Mouse (Mus musculus): ENCODE data around the gene Asic4. TPM values are rescaled to one million over a fixed set of nuclear protein-coding genes. Genes with fewer than 3 reads are reported as not detected.

Asic4 gene
- polyA plus RNA-seq (2015; fragmentation: Nextera tagmentation; extraction: Ambion mirVana) = 1.00 and 1.5 TPM in 2 replicates

GRCm38 (mm10) chr1:75450314-75451005 is at the start of gene Asic4:
TSS of gene Asic4 (plus strand) at chr1:75450436.
- H3K27me3 ChIP-seq (ENCODE audit: insufficient read depth, low read length) = peaks cover 50% of the 10 kb centered on the region
- peak within 1 kb of the TSS; percentile 31 for H3K4me3 ChIP-seq (ENCODE audit: low read length)
- no peaks in the 10 kb centered on the region for H3K36me3 ChIP-seq (ENCODE audit: insufficient read depth, low read length)
- no peak within 1 kb of the TSS for H3K27ac ChIP-seq (ENCODE audit: low read length)
- peak within 1 kb of the TSS; percentile 37 for H3K9ac ChIP-seq (replicated peaks; ENCODE audit: low read length)
- peak within 1 kb of the TSS; percentile 56 for H3K4me2 ChIP-seq (replicated peaks; ENCODE audit: low read depth, low read length)
- H3K4me1 ChIP-seq (ENCODE audit: insufficient read depth, low read length) = peaks cover 79% of the 10 kb centered on the region
- WGBS = 4% methylated on average over 35 of the region's 35 CpGs
- H3K9me3 ChIP-seq (ENCODE audit: low read length) = no peaks in the 10 kb centered on the region
- no peak for ATAC-seq (ENCODE audit: low FRiP score, low TSS enrichment)

- 32% methylated on average over 6 of the region's 6 CpGs for WGBS
- Histone ChIP-seq H3K27me3 (ENCODE audit: insufficient read depth, low read length) (no peaks in the 10 kb centered on the region), H3K4me2 (replicated peaks; ENCODE audit: low read depth, low read length) (peak overlapping the region; percentile 57), H3K4me1 (ENCODE audit: insufficient read depth, low read length) (peaks cover 32% of the 10 kb centered on the region), H3K9ac (replicated peaks; ENCODE audit: low read length) (peak overlapping the region; percentile 63), H3K27ac (ENCODE audit: low read length) (peak overlapping the region; percentile 93), H3K9me3 (ENCODE audit: low read length) (no peaks in the 10 kb centered on the region), H3K36me3 (ENCODE audit: insufficient read depth, low read length) (peaks cover 50% of the 10 kb centered on the region), H3K4me3 (ENCODE audit: low read length) (peak overlapping the region; percentile 40)
- ATAC-seq (ENCODE audit: low FRiP score, low TSS enrichment) = peak; percentile 11; the same call in 1 of the 2 replicates
Measured at GRCm38 (mm10) chr1:75400493-75401115, 49.6 kb upstream of the Asic4 start.

DNA sequence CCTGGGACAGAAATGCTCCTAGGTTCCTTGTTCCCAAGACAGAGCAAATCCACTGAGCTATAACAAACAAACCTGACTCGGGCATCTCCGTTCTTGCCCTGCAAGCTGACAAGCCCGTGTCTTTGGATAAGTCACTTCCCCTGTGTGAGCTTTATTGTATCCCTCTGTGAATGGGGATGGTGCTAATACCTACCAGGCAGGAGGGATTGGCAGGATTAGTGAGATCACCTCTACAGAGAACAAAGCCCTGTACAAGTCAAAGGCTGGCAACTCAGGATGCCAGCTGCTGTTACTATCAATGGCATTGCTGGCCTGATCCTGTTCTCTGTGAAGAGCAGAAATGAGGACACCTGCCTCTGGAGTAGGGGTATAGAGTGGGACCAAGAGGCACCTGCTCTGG is 44.7 kb upstream of the Asic4 start:
- peaks cover 63% of the 10 kb centered on the region for H3K36me3 ChIP-seq (ENCODE audit: insufficient read depth, low read length)
- no peak overlapping the region for H3K4me3 ChIP-seq (ENCODE audit: low read length)
- no peak overlapping the region for H3K9ac ChIP-seq (replicated peaks; ENCODE audit: low read length)
- no peaks in the 10 kb centered on the region for H3K9me3 ChIP-seq (ENCODE audit: low read length)
- H3K4me2 ChIP-seq (replicated peaks; ENCODE audit: low read depth, low read length) = no peak overlapping the region
- WGBS = 88% methylated on average over 3 of the region's 3 CpGs
- H3K27ac ChIP-seq (ENCODE audit: low read length) = no peak overlapping the region
- H3K27me3 ChIP-seq (ENCODE audit: insufficient read depth, low read length) = no peaks in the 10 kb centered on the region
- H3K4me1 ChIP-seq (ENCODE audit: insufficient read depth, low read length) = peaks cover 8% of the 10 kb centered on the region
- no peak for ATAC-seq (ENCODE audit: low FRiP score, low TSS enrichment)

DNA sequence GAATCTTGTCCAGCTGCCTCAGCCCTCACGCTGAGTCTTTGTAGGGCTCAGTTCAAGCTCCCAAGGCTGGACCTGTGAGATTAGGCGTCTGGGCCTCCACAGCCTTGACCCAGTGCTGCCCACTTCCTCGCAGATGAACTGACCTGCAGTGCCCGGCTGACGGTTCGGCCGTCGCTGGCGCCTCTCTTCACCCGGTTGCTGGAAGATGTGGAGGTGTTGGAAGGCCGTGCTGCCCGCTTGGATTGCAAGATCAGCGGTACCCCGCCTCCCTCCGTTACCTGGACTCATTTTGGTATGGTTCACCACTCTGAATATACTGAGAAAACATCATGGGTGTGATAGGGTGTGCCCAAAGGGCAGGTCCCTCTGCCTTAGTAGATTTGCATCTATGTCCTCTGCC is 44.1 kb upstream of the Asic4 start:
- peaks cover 62% of the 10 kb centered on the region for H3K36me3 ChIP-seq (ENCODE audit: insufficient read depth, low read length)
- WGBS = 91% methylated on average over 15 of the region's 15 CpGs
- H3K4me3 ChIP-seq (ENCODE audit: low read length) = no peak overlapping the region
- H3K4me2 ChIP-seq (replicated peaks; ENCODE audit: low read depth, low read length) = no peak overlapping the region
- 0 out of 2 replicates have a peak, but pooled peaks cover 2% of the 10 kb centered on the region for H3K4me1 ChIP-seq (ENCODE audit: insufficient read depth, low read length)
- H3K27me3 ChIP-seq (ENCODE audit: insufficient read depth, low read length) = no peaks in the 10 kb centered on the region
- no peak for ATAC-seq (ENCODE audit: low FRiP score, low TSS enrichment)
- no peak overlapping the region for H3K9ac ChIP-seq (replicated peaks; ENCODE audit: low read length)
- no peaks in the 10 kb centered on the region for H3K9me3 ChIP-seq (ENCODE audit: low read length)
- no peak overlapping the region for H3K27ac ChIP-seq (ENCODE audit: low read length)

- Histone ChIP-seq H3K9me3 (ENCODE audit: low read length) (no peaks in the 10 kb centered on the region), H3K36me3 (ENCODE audit: insufficient read depth, low read length) (peaks cover 59% of the 10 kb centered on the region), H3K27me3 (ENCODE audit: insufficient read depth, low read length) (no peaks in the 10 kb centered on the region), H3K9ac (replicated peaks; ENCODE audit: low read length) (no peak overlapping the region), H3K4me2 (replicated peaks; ENCODE audit: low read depth, low read length) (no peak overlapping the region), H3K4me3 (ENCODE audit: low read length) (no peak overlapping the region), H3K27ac (ENCODE audit: low read length) (no peak overlapping the region), H3K4me1 (ENCODE audit: insufficient read depth, low read length) (no peaks in the 10 kb centered on the region)
- no peak for ATAC-seq (ENCODE audit: low FRiP score, low TSS enrichment)
- 93% methylated on average over 9 of the region's 9 CpGs for WGBS
Measured at GRCm38 (mm10) chr1:75407056-75407455, 43.2 kb upstream of the Asic4 start.

- WGBS = 77% methylated on average over 4 of the region's 4 CpGs
- no peak overlapping the region for H3K27ac ChIP-seq (ENCODE audit: low read length)
- H3K36me3 ChIP-seq (ENCODE audit: insufficient read depth, low read length) = peaks cover 48% of the 10 kb centered on the region
- no peaks in the 10 kb centered on the region for H3K4me1 ChIP-seq (ENCODE audit: insufficient read depth, low read length)
- no peaks in the 10 kb centered on the region for H3K27me3 ChIP-seq (ENCODE audit: insufficient read depth, low read length)
- no peak overlapping the region for H3K9ac ChIP-seq (replicated peaks; ENCODE audit: low read length)
- H3K9me3 ChIP-seq (ENCODE audit: low read length) = no peaks in the 10 kb centered on the region
- H3K4me2 ChIP-seq (replicated peaks; ENCODE audit: low read depth, low read length) = no peak overlapping the region
- no peak for ATAC-seq (ENCODE audit: low FRiP score, low TSS enrichment)
- no peak overlapping the region for H3K4me3 ChIP-seq (ENCODE audit: low read length)
Measured at GRCm38 (mm10) chr1:75408210-75408609, 42.0 kb upstream of the Asic4 start.

DNA sequence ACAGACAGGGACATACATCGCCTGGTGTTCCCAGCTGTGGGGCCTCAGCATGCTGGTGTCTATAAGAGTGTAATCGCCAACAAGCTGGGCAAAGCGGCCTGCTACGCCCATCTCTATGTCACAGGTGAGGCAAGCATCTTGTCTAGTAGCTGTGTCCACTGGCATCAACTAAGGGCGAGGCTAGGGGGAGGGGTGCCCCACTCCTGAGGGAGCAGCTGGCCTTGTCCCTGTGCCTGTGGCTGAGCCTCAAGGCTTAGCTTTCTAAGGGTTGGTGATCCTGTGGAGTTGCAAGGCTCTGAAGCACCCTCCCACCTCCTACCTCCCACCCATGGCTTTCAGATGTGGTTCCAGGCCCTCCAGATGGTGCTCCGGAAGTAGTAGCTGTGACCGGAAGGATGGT is 40.3 kb upstream of the Asic4 start:
- Histone ChIP-seq H3K9ac (replicated peaks; ENCODE audit: low read length) (no peak overlapping the region), H3K36me3 (ENCODE audit: insufficient read depth, low read length) (peaks cover 37% of the 10 kb centered on the region), H3K4me3 (ENCODE audit: low read length) (no peak overlapping the region), H3K4me1 (ENCODE audit: insufficient read depth, low read length) (no peaks in the 10 kb centered on the region), H3K27ac (ENCODE audit: low read length) (no peak overlapping the region), H3K9me3 (ENCODE audit: low read length) (no peaks in the 10 kb centered on the region), H3K4me2 (replicated peaks; ENCODE audit: low read depth, low read length) (no peak overlapping the region), H3K27me3 (ENCODE audit: insufficient read depth, low read length) (no peaks in the 10 kb centered on the region)
- WGBS = 84% methylated on average over 7 of the region's 7 CpGs
- no peak for ATAC-seq (ENCODE audit: low FRiP score, low TSS enrichment)

- Histone ChIP-seq H3K9ac (replicated peaks; ENCODE audit: low read length) (no peak overlapping the region), H3K9me3 (ENCODE audit: low read length) (no peaks in the 10 kb centered on the region), H3K36me3 (ENCODE audit: insufficient read depth, low read length) (peaks cover 33% of the 10 kb centered on the region), H3K4me2 (replicated peaks; ENCODE audit: low read depth, low read length) (no peak overlapping the region), H3K4me1 (ENCODE audit: insufficient read depth, low read length) (no peaks in the 10 kb centered on the region), H3K4me3 (ENCODE audit: low read length) (no peak overlapping the region), H3K27me3 (ENCODE audit: insufficient read depth, low read length) (no peaks in the 10 kb centered on the region), H3K27ac (ENCODE audit: low read length) (no peak overlapping the region)
- 97% methylated on average over 3 of the region's 3 CpGs for WGBS
- ATAC-seq (ENCODE audit: low FRiP score, low TSS enrichment) = no peak
Measured at GRCm38 (mm10) chr1:75412196-75412595, 38.0 kb upstream of the Asic4 start.

GRCm38 (mm10) chr1:75413749-75414148 is 36.5 kb upstream of the Asic4 start:
- Histone ChIP-seq H3K4me1 (ENCODE audit: insufficient read depth, low read length) (no peaks in the 10 kb centered on the region), H3K36me3 (ENCODE audit: insufficient read depth, low read length) (peaks cover 32% of the 10 kb centered on the region), H3K9ac (replicated peaks; ENCODE audit: low read length) (no peak overlapping the region), H3K9me3 (ENCODE audit: low read length) (no peaks in the 10 kb centered on the region), H3K27ac (ENCODE audit: low read length) (no peak overlapping the region), H3K4me3 (ENCODE audit: low read length) (no peak overlapping the region), H3K27me3 (ENCODE audit: insufficient read depth, low read length) (no peaks in the 10 kb centered on the region), H3K4me2 (replicated peaks; ENCODE audit: low read depth, low read length) (no peak overlapping the region)
- ATAC-seq (ENCODE audit: low FRiP score, low TSS enrichment) = no peak
- 61% methylated on average over 3 of the region's 3 CpGs for WGBS

GRCm38 (mm10) chr1:75421794-75422193 is 28.4 kb upstream of the Asic4 start:
- Histone ChIP-seq H3K27ac (ENCODE audit: low read length) (no peak overlapping the region), H3K9ac (replicated peaks; ENCODE audit: low read length) (peak overlapping the region; percentile 63; the same call in 1 of the 2 replicates), H3K4me1 (ENCODE audit: insufficient read depth, low read length) (peaks cover 21% of the 10 kb centered on the region), H3K4me3 (ENCODE audit: low read length) (peak overlapping the region; percentile 43), H3K9me3 (ENCODE audit: low read length) (no peaks in the 10 kb centered on the region), H3K27me3 (ENCODE audit: insufficient read depth, low read length) (peaks cover 42% of the 10 kb centered on the region), H3K36me3 (ENCODE audit: insufficient read depth, low read length) (peaks cover 6% of the 10 kb centered on the region), H3K4me2 (replicated peaks; ENCODE audit: low read depth, low read length) (peak overlapping the region; percentile 58)
- ATAC-seq (ENCODE audit: low FRiP score, low TSS enrichment) = no peak
- WGBS = 14% methylated on average over 16 of the region's 20 CpGs

Data from kidney, embryonic 16.5 days (tissue).